30 mouse cellular contexts compared by ENCODE assay signal in genomic region chr11:111059440-111059839, GRCm38 (mm10). TPM values are rescaled to one million over a fixed set of nuclear protein-coding genes. Genes with fewer than 3 reads are reported as not detected.
"Had no signal": no experiment of that assay in that cellular context is flagged by ENCODE, and none has a peak within 500 bp of the region (broad histone marks: within the 10 kb centered on the region; RNA-seq: fewer than 3 reads in every experiment).

No protein-coding gene starts in this region.

- H3K4me3 ChIP-seq: heart, embryonic 10.5 days; heart, embryonic 12.5 days; heart, embryonic 13.5 days; heart, embryonic 15.5 days; hindbrain, embryonic 10.5 days; hindbrain, embryonic 12.5 days; hindbrain, embryonic 13.5 days; hindbrain, embryonic 15.5 days; intestine, embryonic 15.5 days; kidney, embryonic 15.5 days; layer of hippocampus, adult 2 months had no signal

- H3K4me2 ChIP-seq: heart, embryonic 11.5 days; heart, embryonic 12.5 days; heart, embryonic 13.5 days; heart, embryonic 15.5 days; hindbrain, embryonic 12.5 days; hindbrain, embryonic 13.5 days; hindbrain, embryonic 14.5 days; hindbrain, embryonic 15.5 days; intestine, embryonic 15.5 days; kidney, embryonic 15.5 days had no signal

- H3K36me3 ChIP-seq: heart, embryonic 10.5 days; heart, embryonic 12.5 days; heart, embryonic 13.5 days; heart, embryonic 15.5 days; hindbrain, embryonic 10.5 days; hindbrain, embryonic 12.5 days; hindbrain, embryonic 13.5 days; hindbrain, embryonic 15.5 days; intestine, embryonic 15.5 days; kidney, embryonic 15.5 days had no signal

- H3K27me3 ChIP-seq: heart, embryonic 12.5 days; heart, embryonic 13.5 days; heart, embryonic 15.5 days; hindbrain, embryonic 12.5 days; hindbrain, embryonic 13.5 days; hindbrain, embryonic 15.5 days; intestine, embryonic 15.5 days had no signal

- DNase-seq: heart, postnatal 10 days; heart, postnatal 14 days; heart, postnatal 36 days; heart, postnatal 4 days; kidney, adult 11 months; kidney, adult 18-20 months; kidney, adult 2 months; kidney, adult 8-10 months; kidney, adult 9 months; kidney, postnatal 10 days; kidney, postnatal 14 days; kidney, postnatal 25 days; kidney, postnatal 36 days; kidney, postnatal 4 days; layer of hippocampus, adult 9-11 months; layer of hippocampus, postnatal 36 days had no signal

RNA-seq across cellular contexts. Expression of gene Kcnj2, which starts 6.5 kb away (rescaled TPM):
- polyA plus RNA-seq: inflammation-experienced regulatory T-cells, adult 6 months had no signal
